Mouse (Mus musculus): ENCODE data around the gene Olfr568. TPM values are rescaled to one million over a fixed set of nuclear protein-coding genes. Genes with fewer than 3 reads are reported as not detected.

The Olfr568 gene
- polyA plus RNA-seq, 1 experiment from 2014 or later, result not detected

Other genes with a start within 250 kb of the Olfr568 start
- not detected in 2 replicates for gene Olfr554, start 238.7 kb upstream of the Olfr568 start, polyA plus RNA-seq (2015; fragmentation: Nextera tagmentation; extraction: Ambion mirVana)
- not detected in 2 replicates for gene Olfr555, start 218.3 kb upstream of the Olfr568 start, polyA plus RNA-seq (2015; fragmentation: Nextera tagmentation; extraction: Ambion mirVana)
- not detected in 2 replicates for gene Olfr556, start 212.2 kb upstream of the Olfr568 start, polyA plus RNA-seq (2015; fragmentation: Nextera tagmentation; extraction: Ambion mirVana)
- gene Trim68, start 189.8 kb upstream of the Olfr568 start, polyA plus RNA-seq (2015; fragmentation: Nextera tagmentation; extraction: Ambion mirVana), result 6.2 and 8.5 TPM in 2 replicates
- gene Olfr557, start 181.2 kb upstream of the Olfr568 start, polyA plus RNA-seq (2015; fragmentation: Nextera tagmentation; extraction: Ambion mirVana), result not detected in 2 replicates
- 0.05 TPM in 1 of 2 replicates, not detected in the other for gene Olfr558, start 174.9 kb upstream of the Olfr568 start, polyA plus RNA-seq (2015; fragmentation: Nextera tagmentation; extraction: Ambion mirVana)
- gene Olfr33, start 158.1 kb upstream of the Olfr568 start, polyA plus RNA-seq (2015; fragmentation: Nextera tagmentation; extraction: Ambion mirVana), result not detected in 2 replicates
- gene Olfr559, start 149.6 kb upstream of the Olfr568 start, polyA plus RNA-seq (2015; fragmentation: Nextera tagmentation; extraction: Ambion mirVana), result not detected in 2 replicates
- not detected in 2 replicates for gene Olfr560, start 117.8 kb upstream of the Olfr568 start, polyA plus RNA-seq (2015; fragmentation: Nextera tagmentation; extraction: Ambion mirVana)
- gene Olfr78, start 117.7 kb upstream of the Olfr568 start, polyA plus RNA-seq (2015; fragmentation: Nextera tagmentation; extraction: Ambion mirVana), result 0.09 TPM in 1 of 2 replicates, not detected in the other
- not detected in 2 replicates for gene Olfr561, start 105.9 kb upstream of the Olfr568 start, polyA plus RNA-seq (2015; fragmentation: Nextera tagmentation; extraction: Ambion mirVana)
- not detected in 2 replicates for gene Olfr564, start 73.6 kb upstream of the Olfr568 start, polyA plus RNA-seq (2015; fragmentation: Nextera tagmentation; extraction: Ambion mirVana)
- not detected in 2 replicates for gene Olfr566, start 18.4 kb upstream of the Olfr568 start, polyA plus RNA-seq (2015; fragmentation: Nextera tagmentation; extraction: Ambion mirVana)
- not detected in 2 replicates for gene Olfr569, start 13.8 kb downstream of the Olfr568 start, polyA plus RNA-seq (2015; fragmentation: Nextera tagmentation; extraction: Ambion mirVana)
- not detected in 2 replicates for gene Olfr570, start 17.5 kb downstream of the Olfr568 start, polyA plus RNA-seq (2015; fragmentation: Nextera tagmentation; extraction: Ambion mirVana)
- not detected in 2 replicates for gene Olfr571, start 40.4 kb downstream of the Olfr568 start, polyA plus RNA-seq (2015; fragmentation: Nextera tagmentation; extraction: Ambion mirVana)
- not detected in 2 replicates for gene Olfr572, start 47.3 kb downstream of the Olfr568 start, polyA plus RNA-seq (2015; fragmentation: Nextera tagmentation; extraction: Ambion mirVana)
- not detected in 2 replicates for gene Olfr573-ps1, start 65.5 kb downstream of the Olfr568 start, polyA plus RNA-seq (2015; fragmentation: Nextera tagmentation; extraction: Ambion mirVana)
- gene Olfr574, start 71.3 kb downstream of the Olfr568 start, polyA plus RNA-seq (2015; fragmentation: Nextera tagmentation; extraction: Ambion mirVana), result not detected in 2 replicates
- gene Olfr575, start 81.7 kb downstream of the Olfr568 start, polyA plus RNA-seq (2015; fragmentation: Nextera tagmentation; extraction: Ambion mirVana), result not detected in 2 replicates
- not detected in 2 replicates for gene Olfr576, start 85.5 kb downstream of the Olfr568 start, polyA plus RNA-seq (2015; fragmentation: Nextera tagmentation; extraction: Ambion mirVana)
- gene Olfr577, start 98.8 kb downstream of the Olfr568 start, polyA plus RNA-seq (2015; fragmentation: Nextera tagmentation; extraction: Ambion mirVana), result not detected in 2 replicates
- not detected in 2 replicates for gene Olfr578, start 112.2 kb downstream of the Olfr568 start, polyA plus RNA-seq (2015; fragmentation: Nextera tagmentation; extraction: Ambion mirVana)
- gene Olfr582, start 160.9 kb downstream of the Olfr568 start, polyA plus RNA-seq (2015; fragmentation: Nextera tagmentation; extraction: Ambion mirVana), result not detected in 2 replicates
- gene Olfr583, start 174.2 kb downstream of the Olfr568 start, polyA plus RNA-seq (2015; fragmentation: Nextera tagmentation; extraction: Ambion mirVana), result not detected in 2 replicates
- not detected in 2 replicates for gene Olfr584, start 204.8 kb downstream of the Olfr568 start, polyA plus RNA-seq (2015; fragmentation: Nextera tagmentation; extraction: Ambion mirVana)
- gene Olfr585, start 220.6 kb downstream of the Olfr568 start, polyA plus RNA-seq (2015; fragmentation: Nextera tagmentation; extraction: Ambion mirVana), result not detected in 2 replicates
- not detected in 2 replicates for gene Olfr586, start 248.5 kb downstream of the Olfr568 start, polyA plus RNA-seq (2015; fragmentation: Nextera tagmentation; extraction: Ambion mirVana)